Mouse (Mus musculus) liver, postnatal 0 days (tissue): ENCODE results near the gene Cyp4f17.

Source experiments
- CTCF ChIP-seq: sonication (generic); IDR thresholded peaks from 2 replicates; pipeline ENCODE4 v1.5.1; 2016; ENCODE audit warnings: antibody characterized with exemption, low read depth
- EP300 ChIP-seq: IDR thresholded peaks from 2 replicates; pipeline ENCODE4 v1.6.1; 2016; ENCODE audit warnings: antibody characterized with exemption, low read depth, mild to moderate bottlenecking

GRCm38 (mm10) chr17:32474954-32475560 lies 30.8 kb upstream of the Cyp4f17 start:
- no peak for TF ChIP-seq CTCF
- no peak for TF ChIP-seq EP300
